Mouse (Mus musculus) hindbrain, postnatal 0 days (tissue): ENCODE measurements around the gene Gm38393. TPM values are rescaled to one million over a fixed set of nuclear protein-coding genes. Genes with fewer than 3 reads are reported as not detected.

Experiments used
- ATAC-seq: fragments of 200-750 bp; cut with Nextera tagmentation; 2 replicates; pipeline ENCODE4 v1.8.0; 2017; ENCODE audit warnings: mild to moderate bottlenecking, moderate TSS enrichment, moderate library complexity
- DNase-seq: peaks from one replicate; pipeline ENCODE4 v3.0.0-alpha.2; 2015; ENCODE audit warnings: low spot score
- H3K27ac ChIP-seq: fragments of 300-500 bp; sonication (generic); 2 replicates; pipeline ENCODE4 v1.5.1; 2014; ENCODE audit warnings: mild to moderate bottlenecking
- H3K27me3 ChIP-seq: fragments of 300-500 bp; sonication (generic); 2 replicates; pipeline ENCODE4 v1.6.1; 2014; ENCODE audit warnings: low read length, mixed read lengths; ENCODE audit not compliant: insufficient read depth
- H3K36me3 ChIP-seq: fragments of 300-500 bp; sonication (generic); 2 replicates; pipeline ENCODE4 v1.6.1; 2014; ENCODE audit warnings: low read length, mixed read lengths; ENCODE audit not compliant: insufficient read depth
- H3K4me1 ChIP-seq: fragments of 300-500 bp; sonication (generic); 2 replicates; pipeline ENCODE4 v1.6.1; 2014; ENCODE audit warnings: antibody characterized with exemption, low read length, mixed read lengths; ENCODE audit not compliant: insufficient read depth
- H3K4me2 ChIP-seq: fragments of 300-500 bp; sonication (generic); 2 replicates; pipeline ENCODE4 v1.6.1; 2014; ENCODE audit warnings: low read depth, mild to moderate bottlenecking, low read length, moderate library complexity, mixed read lengths
- H3K4me3 ChIP-seq: fragments of 300-500 bp; sonication (generic); 2 replicates; pipeline ENCODE4 v1.5.1; 2014; ENCODE audit warnings: low read length
- H3K9ac ChIP-seq: fragments of 300-500 bp; sonication (generic); replicated peaks from 2 replicates; pipeline ENCODE4 v1.6.1; 2014; ENCODE audit warnings: mild to moderate bottlenecking, low read length, moderate library complexity, mixed read lengths
- H3K9me3 ChIP-seq: fragments of 300-500 bp; sonication (generic); 2 replicates; pipeline ENCODE4 v1.6.1; 2016; ENCODE audit warnings: low read length, mixed read lengths
- CTCF ChIP-seq: IDR thresholded peaks from 2 replicates; pipeline ENCODE4 v1.5.1; 2016; ENCODE audit warnings: antibody characterized with exemption, control low read depth, low read depth
- WGBS: fragments of 180-500 bp; shearing (Covaris S2); extraction: QIAGEN DNeasy Blood & Tissue Kit; methylation state at CpG from one replicate; pipeline ENCODE4 v1.1.7; 2014; 5-methylcytosine and 5-hydroxymethylcytosine counted together
- polyA plus RNA-seq: library from polyadenylated mRNA; unstranded; fragments of >200 nt; fragmentation: Nextera tagmentation; extraction: Ambion mirVana; gene quantifications from 2 replicates; pipeline ENCODE4 v1.2.1, GENCODE M21; 2015
- total RNA-seq: library from RNA; depleted of rRNA; stranded (reverse); fragments of >200 nt; gene quantifications from 2 replicates; pipeline ENCODE4 v1.2.3, GENCODE M21; 2014; rRNA removed

Gene Gm38393
- total and polyA plus RNA-seq, 2 experiments from 2014 or later, result 4.4 to 59.2 TPM

GRCm38 (mm10) chr7:60003006-60003865 is 1.6 kb downstream of the Gm38393 start:
- Histone ChIP-seq H3K4me3 (peak overlapping the region; percentile 58), H3K9me3 (0 out of 2 replicates have a peak, but pooled peaks cover 8% of the 10 kb centered on the region), H3K4me1 (no peaks in the 10 kb centered on the region), H3K36me3 (no peaks in the 10 kb centered on the region), H3K9ac (peak overlapping the region; percentile 72), H3K27me3 (no peaks in the 10 kb centered on the region), H3K4me2 (peak overlapping the region; percentile 46), H3K27ac (peak overlapping the region; percentile 89)
- peak; percentile 79 for ATAC-seq
- peak; percentile 85 for DNase-seq
- TF ChIP-seq CTCF, result no peak
- 49% methylated on average over 12 of the region's 12 CpGs for WGBS

DNA sequence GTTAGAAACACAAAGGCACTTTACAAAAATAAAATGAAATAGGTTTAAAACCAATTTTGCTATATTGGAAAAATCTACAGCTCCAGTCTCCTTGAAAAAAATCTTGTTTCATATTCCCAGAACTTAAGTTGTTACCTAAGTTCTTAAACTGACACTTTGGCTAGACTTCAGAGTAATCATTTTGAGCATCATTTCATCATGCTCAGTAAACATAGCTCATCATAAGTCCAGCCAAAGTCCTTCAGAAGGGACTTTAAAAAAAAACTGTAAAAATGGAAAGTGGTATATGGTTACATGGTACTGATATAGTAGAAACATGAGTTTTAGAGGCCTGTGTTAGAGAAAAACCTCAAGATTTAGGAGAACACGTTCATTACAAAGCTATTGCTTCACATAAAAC is 26.2 kb downstream of the Gm38393 start:
- H3K9me3 ChIP-seq, result no peaks in the 10 kb centered on the region
- DNase-seq, result no peak
- no peak overlapping the region for H3K4me3 ChIP-seq
- H3K4me1 ChIP-seq, result no peaks in the 10 kb centered on the region
- no peak overlapping the region for H3K27ac ChIP-seq
- H3K36me3 ChIP-seq, result no peaks in the 10 kb centered on the region
- no peak overlapping the region for H3K4me2 ChIP-seq
- H3K9ac ChIP-seq, result no peak overlapping the region
- ATAC-seq, result no peak
- no peaks in the 10 kb centered on the region for H3K27me3 ChIP-seq
- no peak for TF ChIP-seq CTCF
- WGBS, result 77% methylated on average over 1 of the region's 1 CpGs

Other genes with a start within 250 kb of the Gm38393 start
- not detected in 2 replicates for gene Snurf, start within 50 bp of the Gm38393 start, total RNA-seq
- 730 and 754 TPM in 2 replicates for gene Snurf, start within 50 bp of the Gm38393 start, polyA plus RNA-seq
- 484 and 529 TPM in 2 replicates for gene Snrpn, start 135.2 kb upstream of the Gm38393 start, total RNA-seq
- gene Snrpn, start 135.2 kb upstream of the Gm38393 start, polyA plus RNA-seq, result 1,065 and 1,123 TPM in 2 replicates